Mouse (Mus musculus) lung, postnatal 0 days (tissue): Measurements from ENCODE around the gene Epor.

Experiments
- CTCF ChIP-seq: IDR thresholded peaks from 2 replicates; pipeline ENCODE4 v1.5.1; 2016; ENCODE audit warnings: antibody characterized with exemption, mild to moderate bottlenecking
- EP300 ChIP-seq: IDR thresholded peaks from 2 replicates; pipeline ENCODE4 v1.6.1; 2016; ENCODE audit warnings: antibody characterized with exemption, mild to moderate bottlenecking, control low read depth

DNA sequence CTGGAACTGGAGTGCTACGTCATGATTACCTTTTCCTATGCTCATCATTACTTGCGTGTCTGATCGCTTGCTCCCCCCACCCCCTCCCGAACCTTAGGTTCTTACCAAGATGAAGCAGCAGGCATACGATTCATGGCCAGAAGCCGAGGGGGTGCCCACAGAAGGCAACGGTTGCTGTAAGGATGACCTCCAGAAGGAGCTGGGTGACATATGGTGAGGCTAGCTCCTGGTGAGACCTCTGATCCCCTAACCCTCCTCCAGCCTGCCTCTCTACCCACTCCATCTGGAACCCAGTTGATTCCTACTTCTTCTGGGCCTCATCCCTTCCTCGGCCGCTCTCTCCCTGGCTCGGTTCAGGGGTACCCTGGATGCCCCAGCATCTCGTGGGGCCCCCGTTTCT is 29.3 kb downstream of the Epor start:
- TF ChIP-seq CTCF (no peak), EP300 (no peak)
